Mouse (Mus musculus): ENCODE measurements at regions not wholly inside any gene's neighbourhood (a gene's known extent, or its start where the extent isn't known, plus 50 kb on each side); places are given as distances from the start of the nearest gene placed in this dataset.

DNA sequence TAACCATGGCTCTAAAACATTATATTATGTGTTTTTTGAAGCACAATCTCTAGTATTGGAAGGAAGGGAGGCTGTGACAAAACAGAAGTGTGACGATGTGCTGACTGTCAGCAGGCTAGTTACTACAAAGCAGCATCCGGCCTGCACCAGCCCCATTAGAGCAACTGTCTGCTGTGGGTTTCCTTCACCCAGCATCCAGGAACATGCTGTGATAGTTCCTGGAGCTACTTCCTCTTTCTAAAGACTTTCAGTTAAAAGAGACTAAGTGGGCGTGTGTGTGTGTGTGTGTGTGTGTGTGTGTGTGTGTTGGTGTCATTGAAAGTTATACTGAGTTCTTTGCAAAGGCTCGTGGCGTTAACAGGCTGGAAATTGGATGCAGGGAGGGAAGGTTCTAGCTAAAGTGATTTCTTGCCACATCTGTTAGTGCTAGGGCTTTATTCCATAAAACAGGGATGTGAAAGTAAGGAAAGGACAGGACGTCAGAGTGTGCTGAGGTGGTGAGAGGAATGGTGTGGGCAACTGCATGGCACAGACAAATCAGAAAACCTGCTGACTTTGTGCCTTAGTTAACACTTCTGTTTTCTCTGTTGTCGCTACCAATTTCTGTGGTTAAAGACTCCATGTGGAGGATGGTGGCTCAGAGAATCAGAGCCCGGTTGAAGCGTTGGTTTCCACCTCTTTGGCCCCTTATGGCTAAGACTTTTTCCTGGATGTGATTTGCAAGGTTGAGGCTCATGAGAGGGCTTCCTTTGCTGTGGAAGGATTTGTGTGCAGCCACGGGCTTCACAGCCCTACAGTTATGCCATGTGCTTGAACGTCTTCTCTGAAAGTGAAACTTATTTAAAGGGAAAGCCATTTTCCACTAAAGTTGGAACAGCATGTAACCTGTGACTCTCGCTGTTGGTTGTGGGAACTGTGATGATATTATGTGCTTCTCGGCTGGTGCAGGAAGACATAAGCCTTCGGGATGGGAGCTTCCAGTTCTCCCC lies 321.0 kb upstream of the Rnaseh2b start:
- H3K9me3 ChIP-seq (ENCODE audit: control insufficient read depth, low read length) = no peaks in the 10 kb centered on the region
- TF ChIP-seq GATA1 (IDR thresholded peaks at IDR 0.05; ENCODE audit: low read length) = no peak
- H3K36me3 ChIP-seq (ENCODE audit: control insufficient read depth) = no peaks in the 10 kb centered on the region
- H3K4me1 ChIP-seq (ENCODE audit: control insufficient read depth) = no peaks in the 10 kb centered on the region
- H3K4me3 ChIP-seq (replicated peaks) = no peak overlapping the region
- no peaks in the 10 kb centered on the region for H3K27me3 ChIP-seq (ENCODE audit: control insufficient read depth)

- H3K4me3 ChIP-seq (replicated peaks) = no peak overlapping the region
- no peaks in the 10 kb centered on the region for H3K27me3 ChIP-seq (ENCODE audit: control insufficient read depth)
- TF ChIP-seq GATA1 (IDR thresholded peaks at IDR 0.05; ENCODE audit: low read length) (no peak), TAL1 (IDR thresholded peaks at IDR 0.05; ENCODE audit: low read length) (no peak)
- H3K4me1 ChIP-seq (ENCODE audit: control insufficient read depth) = no peaks in the 10 kb centered on the region
- no peaks in the 10 kb centered on the region for H3K9me3 ChIP-seq (ENCODE audit: control insufficient read depth, low read length)
- no peaks in the 10 kb centered on the region for H3K36me3 ChIP-seq (ENCODE audit: control insufficient read depth)
Observed at GRCm38 (mm10) chr14:61975301-61975732, 317.1 kb upstream of the Rnaseh2b start.

DNA sequence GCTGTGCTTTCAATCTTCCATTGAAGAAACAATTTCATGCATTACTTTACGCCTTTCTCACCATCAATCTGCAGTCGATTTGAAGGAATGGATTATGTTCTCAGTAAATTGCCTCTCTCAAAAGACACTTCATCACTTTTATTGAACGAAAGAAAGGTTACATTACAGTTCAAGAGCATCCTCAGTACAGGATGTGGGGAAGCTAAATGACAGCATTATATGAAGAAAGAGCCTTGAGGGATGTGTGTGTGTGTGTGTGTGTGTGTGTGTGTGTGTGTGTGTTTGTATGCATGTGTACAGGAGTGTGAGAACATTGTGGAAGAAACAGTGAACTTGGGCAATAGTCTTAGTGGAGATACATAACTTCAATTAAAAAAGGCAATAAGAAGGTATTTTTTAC lies 311.8 kb upstream of the Rnaseh2b start:
- Histone ChIP-seq H3K36me3 (ENCODE audit: control insufficient read depth) (no peaks in the 10 kb centered on the region), H3K4me3 (replicated peaks) (no peak overlapping the region), H3K4me1 (ENCODE audit: control insufficient read depth) (no peaks in the 10 kb centered on the region), H3K9me3 (ENCODE audit: control insufficient read depth, low read length) (peaks cover 4% of the 10 kb centered on the region), H3K27me3 (ENCODE audit: control insufficient read depth) (no peaks in the 10 kb centered on the region)
- no peak for TF ChIP-seq TAL1 (IDR thresholded peaks at IDR 0.05; ENCODE audit: low read length)
- no peak for TF ChIP-seq GATA1 (IDR thresholded peaks at IDR 0.05; ENCODE audit: low read length)

DNA sequence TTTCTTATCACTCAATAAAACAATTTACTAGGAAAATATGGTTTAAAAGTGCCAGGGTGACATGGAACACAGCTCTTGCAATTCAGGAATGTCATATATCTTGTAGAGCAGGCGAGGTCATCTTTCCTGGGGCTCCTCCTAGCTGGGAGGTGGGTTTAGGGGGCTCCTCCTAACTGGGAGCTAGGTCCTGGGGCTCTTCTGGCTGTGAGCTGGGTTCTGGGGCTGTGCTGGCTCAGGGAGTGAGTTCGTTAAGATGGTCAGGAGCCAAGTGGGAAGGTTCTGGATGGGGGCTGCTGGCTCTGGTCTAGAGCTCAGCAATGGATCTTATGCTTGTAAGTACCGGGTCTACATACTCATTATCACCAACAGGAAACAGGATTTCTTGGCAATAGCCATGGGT lies 306.8 kb upstream of the Rnaseh2b start:
- Histone ChIP-seq H3K36me3 (ENCODE audit: control insufficient read depth) (no peaks in the 10 kb centered on the region), H3K4me1 (ENCODE audit: control insufficient read depth) (no peaks in the 10 kb centered on the region), H3K27me3 (ENCODE audit: control insufficient read depth) (no peaks in the 10 kb centered on the region), H3K4me3 (replicated peaks) (no peak overlapping the region), H3K9me3 (ENCODE audit: control insufficient read depth, low read length) (peaks cover 4% of the 10 kb centered on the region)
- no peak for TF ChIP-seq GATA1 (IDR thresholded peaks at IDR 0.05; ENCODE audit: low read length)
- no peak for TF ChIP-seq TAL1 (IDR thresholded peaks at IDR 0.05; ENCODE audit: low read length)

GRCm38 (mm10) chr14:61986203-61986602 lies 306.2 kb upstream of the Rnaseh2b start:
- Histone ChIP-seq H3K9me3 (ENCODE audit: control insufficient read depth, low read length) (peaks cover 4% of the 10 kb centered on the region), H3K27me3 (ENCODE audit: control insufficient read depth) (no peaks in the 10 kb centered on the region), H3K4me1 (ENCODE audit: control insufficient read depth) (no peaks in the 10 kb centered on the region), H3K36me3 (ENCODE audit: control insufficient read depth) (no peaks in the 10 kb centered on the region), H3K4me3 (replicated peaks) (no peak overlapping the region)
- TF ChIP-seq TAL1 (IDR thresholded peaks at IDR 0.05; ENCODE audit: low read length) (no peak), GATA1 (IDR thresholded peaks at IDR 0.05; ENCODE audit: low read length) (no peak)

DNA sequence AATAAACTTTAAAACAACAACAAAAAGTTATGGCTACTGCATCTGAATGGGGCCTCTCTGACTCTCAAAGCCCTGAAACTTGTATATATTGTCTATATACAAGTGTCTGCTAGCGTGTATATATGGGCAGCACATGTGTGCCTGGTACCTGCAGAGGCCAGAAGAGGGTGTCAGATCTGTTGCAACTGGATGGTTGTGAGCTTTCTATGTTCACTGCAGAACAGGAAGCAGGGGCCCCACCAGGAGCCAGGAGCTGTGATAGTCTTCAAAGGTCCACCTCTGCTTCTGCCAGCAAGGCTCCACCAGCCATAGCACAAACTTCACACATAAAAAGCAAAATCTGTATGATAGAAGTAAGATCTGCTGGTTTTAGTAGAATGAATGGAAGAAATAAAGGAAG lies 297.1 kb upstream of the Rnaseh2b start:
- Histone ChIP-seq H3K4me3 (replicated peaks) (no peak overlapping the region), H3K36me3 (ENCODE audit: control insufficient read depth) (no peaks in the 10 kb centered on the region), H3K4me1 (ENCODE audit: control insufficient read depth) (no peaks in the 10 kb centered on the region), H3K27me3 (ENCODE audit: control insufficient read depth) (no peaks in the 10 kb centered on the region), H3K9me3 (ENCODE audit: control insufficient read depth, low read length) (no peaks in the 10 kb centered on the region)
- TF ChIP-seq TAL1 (IDR thresholded peaks at IDR 0.05; ENCODE audit: low read length) (no peak), GATA1 (IDR thresholded peaks at IDR 0.05; ENCODE audit: low read length) (no peak)

DNA sequence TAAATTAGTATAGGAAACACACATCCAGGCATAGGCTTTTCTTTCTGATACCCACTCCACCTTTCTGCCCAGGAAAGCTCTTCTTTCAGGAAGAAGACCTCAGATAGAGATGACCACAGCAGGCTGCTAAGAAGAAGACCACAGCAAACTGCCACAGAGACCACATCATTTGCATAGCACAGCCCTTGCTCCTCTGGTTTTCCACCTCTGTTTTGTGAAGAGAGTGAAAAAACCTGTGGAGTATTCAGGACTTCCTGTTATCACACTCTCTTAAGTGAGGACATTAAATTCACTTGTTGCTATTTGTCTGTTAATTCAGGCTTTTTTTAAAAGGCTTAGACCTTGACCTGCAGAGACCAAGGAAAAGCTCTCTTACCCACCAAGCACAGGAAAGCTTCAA lies 294.7 kb upstream of the Rnaseh2b start:
- Histone ChIP-seq H3K9me3 (ENCODE audit: control insufficient read depth, low read length) (no peaks in the 10 kb centered on the region), H3K4me1 (ENCODE audit: control insufficient read depth) (no peaks in the 10 kb centered on the region), H3K4me3 (replicated peaks) (no peak overlapping the region), H3K36me3 (ENCODE audit: control insufficient read depth) (no peaks in the 10 kb centered on the region), H3K27me3 (ENCODE audit: control insufficient read depth) (no peaks in the 10 kb centered on the region)
- TF ChIP-seq TAL1 (IDR thresholded peaks at IDR 0.05; ENCODE audit: low read length) (no peak), GATA1 (IDR thresholded peaks at IDR 0.05; ENCODE audit: low read length) (no peak)

DNA sequence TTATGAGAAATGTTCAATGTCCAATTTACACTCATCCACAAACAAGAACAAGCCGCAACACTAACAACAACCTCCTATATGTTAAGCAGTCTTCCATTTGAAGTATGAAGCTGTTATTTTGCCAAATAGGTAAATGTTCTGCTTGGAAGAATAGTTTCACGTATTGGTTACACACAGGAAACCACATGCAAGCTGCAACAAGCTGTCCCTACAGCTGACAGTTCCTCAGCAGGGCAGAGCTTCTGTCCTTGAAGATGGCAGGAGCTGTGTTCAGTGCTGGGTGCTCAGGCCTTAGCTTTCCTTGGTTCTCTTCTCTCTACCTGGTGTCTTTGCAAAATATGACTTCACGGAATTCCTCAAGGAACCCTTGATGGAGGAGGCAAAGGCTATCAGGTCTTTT lies 294.1 kb upstream of the Rnaseh2b start:
- H3K27me3 ChIP-seq (ENCODE audit: control insufficient read depth) = no peaks in the 10 kb centered on the region
- no peaks in the 10 kb centered on the region for H3K9me3 ChIP-seq (ENCODE audit: control insufficient read depth, low read length)
- no peak for TF ChIP-seq GATA1 (IDR thresholded peaks at IDR 0.05; ENCODE audit: low read length)
- H3K4me3 ChIP-seq (replicated peaks) = no peak overlapping the region
- no peaks in the 10 kb centered on the region for H3K4me1 ChIP-seq (ENCODE audit: control insufficient read depth)
- no peaks in the 10 kb centered on the region for H3K36me3 ChIP-seq (ENCODE audit: control insufficient read depth)

DNA sequence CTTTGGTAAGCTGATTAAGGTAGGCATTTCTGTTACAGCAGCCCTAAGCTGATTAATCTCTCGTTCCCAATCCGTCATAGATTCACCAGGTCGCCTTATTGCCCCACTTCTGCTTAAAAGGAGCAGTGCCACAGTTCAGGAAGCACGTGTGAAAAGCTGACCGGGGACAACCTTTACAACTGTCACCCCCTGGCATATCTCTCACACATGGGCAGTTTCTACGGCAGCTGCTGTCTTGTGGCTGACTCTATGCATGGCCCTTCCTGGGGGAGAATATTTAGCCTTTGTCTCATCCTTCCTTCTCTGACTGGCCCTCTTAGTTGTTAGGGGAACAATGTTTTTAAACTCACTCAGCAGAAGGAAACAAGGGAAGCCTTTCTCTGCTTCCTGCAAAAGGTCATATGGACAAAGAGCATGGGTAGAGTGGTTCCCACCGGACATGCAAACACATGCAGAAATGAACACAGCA lies 290.9 kb upstream of the Rnaseh2b start:
- H3K9me3 ChIP-seq (ENCODE audit: control insufficient read depth, low read length) = no peaks in the 10 kb centered on the region
- no peaks in the 10 kb centered on the region for H3K36me3 ChIP-seq (ENCODE audit: control insufficient read depth)
- no peaks in the 10 kb centered on the region for H3K4me1 ChIP-seq (ENCODE audit: control insufficient read depth)
- H3K4me3 ChIP-seq (replicated peaks) = no peak overlapping the region
- H3K27me3 ChIP-seq (ENCODE audit: control insufficient read depth) = no peaks in the 10 kb centered on the region
- TF ChIP-seq TAL1 (IDR thresholded peaks at IDR 0.05; ENCODE audit: low read length) (no peak), GATA1 (IDR thresholded peaks at IDR 0.05; ENCODE audit: low read length) (no peak)

All from erythroblast, embryonic 14.5 days (primary cell).